Mouse (Mus musculus) G1E (cell line): ENCODE data around the gene Vgll2. TPM values are rescaled to one million over a fixed set of nuclear protein-coding genes. Genes with fewer than 3 reads are reported as not detected.

Source experiments
- ATAC-seq: 2 replicates; pipeline ENCODE4 v1.8.0; 2016; ENCODE audit warnings: mild to moderate bottlenecking; ENCODE audit not compliant: insufficient number of reproducible peaks, poor library complexity, low FRiP score, severe bottlenecking; ENCODE audit errors: extremely low read depth
- DNase-seq: peaks from one replicate; pipeline ENCODE4 v3.0.0; 2012; ENCODE audit warnings: low spot score
- H3K27me3 ChIP-seq: 2 replicates; pipeline ENCODE4 v1.6.1; 2012; ENCODE audit warnings: mild to moderate bottlenecking, low read length, inconsistent platforms; ENCODE audit not compliant: insufficient read depth
- H3K36me3 ChIP-seq: replicated peaks from 2 replicates; pipeline ENCODE3; 2012; ENCODE audit warnings: mild to moderate bottlenecking, inconsistent platforms
- H3K4me1 ChIP-seq: 2 replicates; pipeline ENCODE4 v1.6.1; 2012; ENCODE audit warnings: low read depth, low read length, inconsistent platforms, mixed read lengths; ENCODE audit not compliant: insufficient read depth
- H3K4me3 ChIP-seq: 2 replicates; pipeline ENCODE4 v1.5.1; 2012; ENCODE audit warnings: low read depth, mild to moderate bottlenecking, inconsistent platforms, low read length, moderate library complexity, mixed read lengths
- H3K9me3 ChIP-seq: replicated peaks from 2 replicates; pipeline ENCODE4 v1.6.1; 2012; ENCODE audit warnings: inconsistent platforms
- CTCF ChIP-seq: IDR thresholded peaks from 2 replicates; pipeline ENCODE4 v1.5.1; 2012; ENCODE audit warnings: low read depth, low read length, inconsistent platforms, mixed read lengths
- GATA1 ChIP-seq: IDR thresholded peaks from 2 replicates; pipeline ENCODE4 v1.6.1; 2012; ENCODE audit warnings: borderline replicate concordance, low read length, inconsistent platforms, mixed read lengths
- GATA2 ChIP-seq: IDR thresholded peaks from 2 replicates; pipeline ENCODE4 v1.6.1; 2012; ENCODE audit warnings: low read depth, low read length, inconsistent platforms, borderline replicate concordance
- POLR2AphosphoS5 ChIP-seq: IDR thresholded peaks from 2 replicates; pipeline ENCODE4 v1.6.1; 2012; ENCODE audit warnings: low read depth, low read length, inconsistent platforms; ENCODE audit not compliant: insufficient replicate concordance
- TAL1 ChIP-seq: conservative IDR thresholded peaks from 2 replicates; pipeline ENCODE4 v1.6.1; 2012; ENCODE audit warnings: low read depth, low read length, inconsistent platforms, mixed read lengths
- polyA plus RNA-seq: library from polyadenylated mRNA; stranded (reverse); fragments of >175 nt; gene quantifications from 2 replicates; pipeline ENCODE4 v1.2.3, GENCODE M21; 2012
- total RNA-seq, 2 experiments: library from RNA; stranded (forward) in 1 of 2; stranded (reverse) in 1 of 2; fragments of 200-1000 nt in 1 of 2; fragments of >200 nt in 1 of 2; fragmentation: Nextera tagmentation in 1 of 2; gene quantifications; 2 replicates each; pipeline ENCODE4 v1.2.3; 2014 to 2017

Vgll2 gene
- not detected in 2 replicates for total RNA-seq (2014; fragmentation: Nextera tagmentation)
- not detected in 2 replicates for total RNA-seq (2017)
- not detected in 2 replicates for polyA plus RNA-seq

DNA sequence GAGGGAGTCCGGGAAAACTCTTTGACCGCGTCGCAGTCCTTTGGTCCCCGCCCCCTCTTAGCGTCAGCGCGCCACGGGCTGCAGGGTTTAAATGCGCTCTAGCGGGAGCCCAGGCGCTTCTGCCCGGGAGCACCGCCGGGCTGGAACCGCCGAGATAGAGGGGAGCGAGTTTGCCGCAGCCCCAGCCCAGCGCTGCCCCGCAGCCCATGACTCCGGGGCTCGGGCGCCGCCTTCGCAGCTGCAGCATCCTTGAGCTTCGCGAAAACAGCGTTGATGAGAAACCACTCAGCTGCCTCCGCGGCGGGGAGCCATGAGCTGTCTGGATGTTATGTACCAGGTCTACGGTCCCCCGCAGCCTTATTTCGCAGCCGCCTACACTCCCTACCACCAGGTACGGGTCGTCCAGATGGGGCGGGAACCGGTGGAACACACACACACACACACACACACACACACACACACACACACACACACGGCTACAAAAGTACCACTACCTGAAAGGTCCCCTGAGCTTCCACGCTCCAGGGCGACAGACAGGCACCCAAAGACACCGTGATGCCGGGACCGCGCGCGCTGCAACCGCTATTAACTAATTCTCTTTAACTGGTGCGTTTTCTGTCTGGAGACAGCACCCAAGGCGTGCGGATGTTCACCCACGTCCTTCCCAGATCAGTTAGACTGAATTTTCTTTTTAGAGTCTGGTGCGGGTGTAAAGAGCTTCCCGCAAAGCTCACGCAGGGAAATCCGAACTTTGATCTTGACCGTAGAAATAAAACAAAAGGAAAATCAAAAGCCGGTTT is at the start of gene Vgll2:
TSS of gene Vgll2 (plus strand) at position 90 of the 800 bp plus-strand sequence.
- no peaks in the 10 kb centered on the region for H3K9me3 ChIP-seq
- no peak for ATAC-seq
- H3K4me1 ChIP-seq, result no peaks in the 10 kb centered on the region
- DNase-seq, result no peak
- no peaks in the 10 kb centered on the region for H3K36me3 ChIP-seq
- TF ChIP-seq CTCF (no peak), POLR2AphosphoS5 (no peak), GATA2 (no peak), TAL1 (no peak), GATA1 (no peak)
- H3K4me3 ChIP-seq, result no peak within 1 kb of the TSS
- peaks cover 3% of the 10 kb centered on the region; the same call in 1 of the 2 replicates for H3K27me3 ChIP-seq

DNA sequence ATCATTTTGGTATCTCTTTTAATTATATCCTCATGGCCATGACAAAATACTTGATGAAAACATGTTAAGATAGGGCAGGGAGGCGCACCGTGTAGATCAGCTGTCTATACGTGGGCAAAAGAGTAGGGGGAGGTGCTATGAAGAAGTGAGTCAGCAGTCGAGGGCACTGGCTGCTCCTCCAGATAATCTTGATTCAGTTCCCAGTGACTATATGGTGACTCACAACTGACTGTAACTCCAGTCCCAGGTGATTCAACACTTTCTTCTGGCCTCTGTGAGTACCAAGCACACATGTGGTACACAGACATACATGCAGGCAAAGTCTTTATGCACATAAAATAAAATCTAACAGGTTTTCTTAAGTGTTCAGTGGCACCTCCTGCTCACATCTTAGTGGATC is 47.2 kb upstream of the Vgll2 start:
- no peak for ATAC-seq
- Histone ChIP-seq H3K4me3 (no peak overlapping the region), H3K36me3 (no peaks in the 10 kb centered on the region), H3K27me3 (no peaks in the 10 kb centered on the region), H3K4me1 (no peaks in the 10 kb centered on the region), H3K9me3 (no peaks in the 10 kb centered on the region)
- no peak for DNase-seq
- no peak for TF ChIP-seq CTCF
- TF ChIP-seq GATA1, result no peak
- no peak for TF ChIP-seq GATA2
- no peak for TF ChIP-seq TAL1
- TF ChIP-seq POLR2AphosphoS5, result no peak

DNA sequence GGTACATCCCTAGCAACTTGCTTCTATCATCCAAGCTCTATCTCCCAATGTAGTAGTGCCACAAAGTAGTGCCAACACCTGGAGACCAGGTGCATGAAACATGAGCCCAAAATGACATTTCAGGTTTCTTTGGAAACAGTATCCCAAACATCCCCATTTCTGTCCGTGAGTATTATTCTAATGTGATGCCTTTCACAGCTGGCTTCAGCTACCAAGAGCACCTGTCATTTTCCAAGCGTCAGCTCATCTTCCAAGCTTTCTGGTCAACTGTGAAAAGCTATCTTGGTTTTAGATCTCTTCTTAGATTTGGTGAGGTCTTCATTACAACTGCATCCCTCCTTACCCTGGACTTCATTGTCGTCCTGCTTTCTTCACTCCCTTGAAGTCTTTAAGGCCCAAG is 46.7 kb upstream of the Vgll2 start:
- DNase-seq (no peak), ATAC-seq (no peak)
- no peaks in the 10 kb centered on the region for H3K9me3 ChIP-seq
- no peak overlapping the region for H3K4me3 ChIP-seq
- TF ChIP-seq GATA2 (no peak), TAL1 (no peak), CTCF (no peak), GATA1 (no peak), POLR2AphosphoS5 (no peak)
- H3K36me3 ChIP-seq, result no peaks in the 10 kb centered on the region
- H3K4me1 ChIP-seq, result no peaks in the 10 kb centered on the region
- H3K27me3 ChIP-seq, result no peaks in the 10 kb centered on the region

DNA sequence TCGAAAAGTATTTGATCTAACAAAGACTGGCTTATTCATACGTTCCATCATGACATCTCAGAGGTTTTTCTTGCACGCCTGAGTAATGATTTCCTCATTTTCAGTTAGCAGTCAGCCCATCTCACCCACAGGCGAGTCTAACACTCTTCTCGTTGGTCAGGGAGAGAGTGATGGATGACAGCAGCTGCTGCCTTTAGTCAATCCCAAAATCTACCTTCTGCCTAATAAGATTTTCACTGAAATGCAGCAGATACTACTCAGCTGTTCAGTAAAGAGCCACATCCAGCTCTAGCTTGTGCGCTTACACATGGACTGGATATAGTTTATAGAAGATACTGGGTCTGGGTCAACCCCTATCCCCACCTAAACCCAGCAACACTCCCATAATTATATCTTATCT is 40.7 kb upstream of the Vgll2 start:
- no peaks in the 10 kb centered on the region for H3K36me3 ChIP-seq
- no peaks in the 10 kb centered on the region for H3K27me3 ChIP-seq
- H3K4me1 ChIP-seq, result no peaks in the 10 kb centered on the region
- no peak overlapping the region for H3K4me3 ChIP-seq
- H3K9me3 ChIP-seq, result no peaks in the 10 kb centered on the region
- no peak for DNase-seq
- TF ChIP-seq CTCF, result no peak
- TF ChIP-seq POLR2AphosphoS5, result no peak
- TF ChIP-seq TAL1, result no peak
- TF ChIP-seq GATA2, result no peak
- no peak for TF ChIP-seq GATA1
- ATAC-seq, result no peak

DNA sequence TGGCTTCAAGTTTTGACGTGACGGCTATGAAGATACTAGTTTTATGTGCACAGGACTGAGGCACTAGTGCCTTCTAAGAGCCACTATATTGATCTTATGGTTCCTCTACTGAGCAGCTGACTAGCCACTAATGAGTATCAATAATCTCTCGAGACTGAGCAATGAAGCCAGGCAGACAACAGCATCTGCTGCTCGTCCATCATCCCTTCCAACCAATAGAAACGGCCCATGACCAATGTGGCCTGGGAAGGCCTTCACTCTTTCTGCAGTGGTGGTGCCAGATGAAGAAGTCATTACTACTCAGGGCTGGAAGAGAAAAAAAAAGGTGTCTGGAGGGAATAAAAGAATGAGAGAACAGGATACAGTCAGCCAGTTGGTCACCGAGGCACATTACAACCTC is 39.9 kb upstream of the Vgll2 start:
- DNase-seq, result no peak
- H3K4me3 ChIP-seq, result no peak overlapping the region
- no peaks in the 10 kb centered on the region for H3K27me3 ChIP-seq
- no peak for TF ChIP-seq POLR2AphosphoS5
- no peak for TF ChIP-seq CTCF
- no peak for TF ChIP-seq TAL1
- TF ChIP-seq GATA1, result no peak
- no peak for TF ChIP-seq GATA2
- H3K4me1 ChIP-seq, result no peaks in the 10 kb centered on the region
- no peaks in the 10 kb centered on the region for H3K36me3 ChIP-seq
- H3K9me3 ChIP-seq, result no peaks in the 10 kb centered on the region
- ATAC-seq, result no peak

DNA sequence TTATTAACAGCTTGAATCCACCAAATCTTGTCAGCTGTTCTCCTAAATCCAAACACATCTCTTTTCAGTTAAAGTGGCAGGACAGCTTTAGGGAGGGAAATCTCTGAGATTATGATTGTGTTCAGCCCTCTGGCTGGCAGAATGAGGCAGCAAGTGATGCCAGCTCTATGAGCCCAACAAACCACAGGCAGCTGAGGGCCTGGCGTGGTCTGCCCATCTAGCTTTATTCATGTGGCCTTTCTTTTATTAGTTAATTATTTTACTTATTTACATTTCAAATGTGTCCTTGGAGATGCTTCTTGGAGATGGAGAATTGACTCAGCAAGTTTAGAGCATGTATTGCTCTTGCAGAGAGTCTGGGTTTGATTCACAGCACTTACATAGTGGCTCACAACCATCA is 3.8 kb upstream of the Vgll2 start:
- H3K4me3 ChIP-seq, result no peak overlapping the region
- ATAC-seq (no peak), DNase-seq (no peak)
- H3K27me3 ChIP-seq, result peaks cover 3% of the 10 kb centered on the region; the same call in 1 of the 2 replicates
- TF ChIP-seq CTCF, result no peak
- no peak for TF ChIP-seq POLR2AphosphoS5
- no peak for TF ChIP-seq GATA1
- no peak for TF ChIP-seq GATA2
- TF ChIP-seq TAL1, result no peak
- no peaks in the 10 kb centered on the region for H3K36me3 ChIP-seq
- no peaks in the 10 kb centered on the region for H3K9me3 ChIP-seq
- no peaks in the 10 kb centered on the region for H3K4me1 ChIP-seq
